Mouse (Mus musculus) left cerebral cortex, adult 6 months (tissue): ENCODE results near the gene Sh2d1b1. TPM values are rescaled to one million over a fixed set of nuclear protein-coding genes. Genes with fewer than 3 reads are reported as not detected.

Experiments used
- long read RNA-seq, 2 experiments: library from polyadenylated mRNA; unstranded; transcript quantifications; one replicate each; pipeline ENCODE4 v2.0.0; 2019 to 2020
- polyA plus RNA-seq: library from polyadenylated mRNA; unstranded; fragments of <200 nt; fragmentation: Nextera tagmentation; gene quantifications from 2 replicates; pipeline ENCODE4 v1.2.3, GENCODE M21; 2021

Gene Sh2d1b1
- polyA plus RNA-seq, result not detected in 2 replicates
- long read RNA-seq, experiment 1, result 0 reads
- long read RNA-seq, experiment 2, result 0 reads

DNA sequence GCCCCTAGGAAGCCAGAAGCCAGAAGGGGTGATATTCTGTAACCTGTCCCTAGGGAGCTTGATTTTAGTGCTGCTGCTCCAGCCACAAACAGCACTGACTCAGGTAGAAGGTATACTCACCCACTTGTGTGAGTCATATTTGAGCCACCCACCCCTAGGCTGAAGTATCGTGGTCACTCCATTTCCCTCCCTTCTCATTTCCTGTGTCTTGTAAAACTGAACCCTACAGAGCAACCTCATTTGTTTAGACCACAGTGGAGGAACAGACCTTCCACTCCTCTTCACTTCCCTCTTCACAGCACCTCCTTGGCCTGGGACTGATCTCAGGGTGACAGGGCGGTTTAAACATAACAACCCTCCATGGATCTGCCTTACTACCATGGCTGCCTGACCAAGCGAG, at the start of gene Sh2d1b1:
Gene Sh2d1b1, plus strand, starts transcription at position 305 of the 400 bp plus-strand sequence.

DNA sequence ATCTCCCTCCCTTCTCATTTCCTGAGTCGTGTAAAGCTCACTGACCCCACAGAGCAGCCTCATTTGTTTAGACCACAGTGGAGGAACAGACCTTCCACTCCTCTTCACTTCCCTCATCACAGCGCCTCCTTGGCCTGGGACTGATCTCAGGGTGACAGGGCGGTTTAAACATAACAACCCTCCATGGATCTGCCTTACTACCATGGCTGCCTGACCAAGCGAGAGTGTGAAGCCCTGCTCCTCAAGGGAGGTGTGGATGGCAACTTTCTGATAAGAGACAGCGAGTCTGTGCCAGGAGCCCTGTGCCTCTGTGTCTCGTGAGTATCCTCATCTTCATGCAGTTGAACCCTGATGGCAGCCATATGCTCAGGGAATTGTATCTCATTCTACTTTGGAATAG, 44.4 kb upstream of the Sh2d1b1 start, which contains the start of gene Sh2d1b2:
Gene Sh2d1b2, plus strand, starts transcription at position 62 of the 400 bp plus-strand sequence.

GRCm38 (mm10) chr1:170306232-170306631, 29.1 kb downstream of the Sh2d1b1 start, which contains the start of gene Gm7694:
Gene Gm7694, minus strand, starts transcription at chr1:170306332.

GRCm38 (mm10) chr1:170308503-170308902, 31.4 kb downstream of the Sh2d1b1 start, which contains the start of gene Spata46:
Gene Spata46, plus strand, starts transcription at chr1:170308803.

Other genes starting within 250 kb of the Sh2d1b1 start
- gene Ddr2, start 166.6 kb upstream of the Sh2d1b1 start, polyA plus RNA-seq, result 3.3 and 8.9 TPM in 2 replicates
- 23.8 and 53.3 TPM in 2 replicates for gene Uap1, start 102.4 kb upstream of the Sh2d1b1 start, polyA plus RNA-seq
- gene Uhmk1, start 61.9 kb upstream of the Sh2d1b1 start, polyA plus RNA-seq, result 12.1 and 25.8 TPM in 2 replicates
- gene Sh2d1b2, start 44.6 kb upstream of the Sh2d1b1 start, polyA plus RNA-seq, result not detected in 2 replicates
- 0.43 and 0.56 TPM in 2 replicates for gene Gm7694, start 29.0 kb downstream of the Sh2d1b1 start, polyA plus RNA-seq
- gene Spata46, start 31.5 kb downstream of the Sh2d1b1 start, polyA plus RNA-seq, result not detected in 2 replicates